Mouse (Mus musculus): ENCODE measurements around the gene March1. TPM values are rescaled to one million over a fixed set of nuclear protein-coding genes. Genes with fewer than 3 reads are reported as not detected.

March1 gene
- 0.12 TPM in 1 of 2 replicates, not detected in the other for polyA plus RNA-seq (2011; ENCODE audit: insufficient read length, low read depth, missing spikeins)

DNA sequence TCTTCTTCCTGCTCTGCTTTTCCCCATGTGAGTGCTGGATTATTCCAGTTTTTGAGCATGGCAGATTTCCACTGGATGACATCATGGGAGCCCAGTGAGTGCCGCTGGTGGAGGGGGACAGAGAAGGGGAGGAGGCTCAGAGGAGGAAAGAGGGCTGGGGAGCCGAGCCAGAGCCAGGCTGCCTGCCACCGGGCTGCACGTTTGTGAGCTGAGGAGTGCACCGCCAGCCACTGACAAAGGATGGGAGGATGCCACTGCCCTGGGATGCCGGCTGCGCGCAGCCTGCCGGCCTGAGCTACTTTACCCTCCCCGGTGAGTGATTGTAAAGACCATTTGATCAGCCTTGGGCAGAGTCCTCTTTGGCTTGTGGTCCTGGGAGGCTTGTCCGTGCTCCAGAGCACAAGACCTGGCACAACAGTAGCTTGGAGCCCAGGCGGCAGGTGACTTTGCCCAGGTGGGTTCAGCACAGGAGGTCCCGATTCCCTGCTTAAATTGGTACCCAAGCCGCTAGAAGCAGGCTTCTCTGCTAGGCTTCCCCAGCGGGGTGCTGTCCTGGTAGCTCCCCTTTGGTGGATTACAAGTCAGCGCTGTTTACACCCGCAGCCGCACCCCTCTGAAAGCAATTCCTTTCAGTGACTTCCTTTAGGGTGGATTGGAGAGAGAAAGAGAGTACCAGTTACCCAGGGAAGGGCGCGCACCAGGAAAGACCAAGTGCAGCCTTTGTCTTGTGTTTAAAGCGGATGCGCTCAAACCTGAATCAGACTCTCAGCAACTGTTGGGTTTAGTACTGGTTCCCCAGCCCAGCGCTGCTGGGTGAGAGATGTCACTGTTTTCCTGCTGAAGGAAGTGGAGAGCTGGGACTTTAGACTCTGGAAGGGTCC lies at the start of gene March1:
Gene March1 (plus strand): TSS at position 30 of the 881 bp plus-strand sequence.
- Histone ChIP-seq H3K4me1 (ENCODE audit: control insufficient read depth, insufficient read depth, low read length) (no peaks in the 10 kb centered on the region), H3K4me3 (ENCODE audit: insufficient read depth, low read length) (0 out of 2 replicates have a peak within 1 kb of the TSS, but pooled peaks have one; percentile 3), H3K27ac (ENCODE audit: insufficient read depth, low read length) (no peak within 1 kb of the TSS)
- TF ChIP-seq POLR2A (IDR thresholded peaks at IDR 0.05; ENCODE audit: low read depth, low read length) (no peak), CTCF (IDR thresholded peaks at IDR 0.05; ENCODE audit: borderline replicate concordance, insufficient read depth, low read length) (no peak)

DNA sequence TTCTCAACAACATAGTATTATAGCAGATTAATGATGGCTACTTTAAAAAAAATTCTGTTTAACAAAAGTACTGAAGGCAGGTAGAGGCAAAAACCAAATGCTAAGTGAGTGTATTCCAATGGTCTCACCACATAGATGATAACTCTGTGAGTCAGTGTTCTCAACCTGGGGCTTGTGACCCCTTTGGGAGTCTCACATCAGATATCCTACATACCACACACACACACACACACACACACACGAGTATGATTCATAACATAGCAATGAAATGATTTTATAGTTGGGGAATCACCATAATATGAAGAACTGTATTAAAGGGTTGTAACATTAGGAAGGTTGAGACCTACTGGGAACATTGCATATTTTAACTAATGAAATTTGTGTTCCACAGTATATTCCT lies 30.8 kb upstream of the March1 start:
- H3K4me1 ChIP-seq (ENCODE audit: control insufficient read depth, insufficient read depth, low read length), result peaks cover 5% of the 10 kb centered on the region; the same call in 1 of the 2 replicates
- no peak overlapping the region for H3K27ac ChIP-seq (ENCODE audit: insufficient read depth, low read length)
- no peak overlapping the region for H3K4me3 ChIP-seq (ENCODE audit: insufficient read depth, low read length)
- TF ChIP-seq POLR2A (IDR thresholded peaks at IDR 0.05; ENCODE audit: low read depth, low read length) (no peak), CTCF (IDR thresholded peaks at IDR 0.05; ENCODE audit: borderline replicate concordance, insufficient read depth, low read length) (no peak)

DNA sequence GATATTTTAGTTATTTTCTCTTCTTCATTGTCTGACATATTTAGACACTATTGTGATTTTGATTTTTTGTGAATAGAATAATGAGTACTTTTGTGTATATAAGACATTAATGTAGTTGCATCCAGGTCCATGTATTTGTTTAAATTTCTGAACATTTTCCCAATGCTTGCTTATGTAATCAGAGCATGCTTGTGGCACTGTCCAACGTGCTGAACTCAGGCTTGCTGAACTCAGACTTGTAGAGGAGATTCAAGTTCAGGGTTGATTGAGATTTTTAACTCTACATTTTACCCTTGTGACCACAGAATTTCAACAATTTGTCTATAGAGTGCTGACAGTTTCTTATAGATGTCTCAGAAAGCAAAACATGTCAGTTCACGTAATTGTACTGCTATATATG lies 14.5 kb upstream of the March1 start:
- Histone ChIP-seq H3K4me1 (ENCODE audit: control insufficient read depth, insufficient read depth, low read length) (no peaks in the 10 kb centered on the region), H3K27ac (ENCODE audit: insufficient read depth, low read length) (no peak overlapping the region), H3K4me3 (ENCODE audit: insufficient read depth, low read length) (no peak overlapping the region)
- TF ChIP-seq CTCF (IDR thresholded peaks at IDR 0.05; ENCODE audit: borderline replicate concordance, insufficient read depth, low read length) (no peak), POLR2A (IDR thresholded peaks at IDR 0.05; ENCODE audit: low read depth, low read length) (no peak)

DNA sequence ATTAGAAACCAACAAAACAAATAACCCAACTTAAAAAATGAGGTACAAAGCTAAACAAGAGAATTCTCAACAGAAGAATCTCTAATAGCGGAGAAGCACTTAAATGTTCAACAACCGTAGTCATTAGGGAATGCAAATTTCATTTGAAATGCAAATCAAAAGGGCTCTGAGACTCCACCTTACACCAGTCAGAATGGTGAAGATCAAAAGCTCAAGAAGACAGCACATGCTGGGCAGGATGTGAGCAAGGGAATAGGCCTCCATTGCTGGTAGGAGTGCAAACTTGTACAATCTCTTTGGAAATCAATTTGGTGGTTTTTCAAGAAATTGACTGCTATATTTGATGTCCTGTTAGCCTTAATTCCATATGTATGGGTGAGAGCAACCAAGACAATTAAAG lies 8.2 kb upstream of the March1 start:
- TF ChIP-seq CTCF (IDR thresholded peaks at IDR 0.05; ENCODE audit: borderline replicate concordance, insufficient read depth, low read length) (no peak), POLR2A (IDR thresholded peaks at IDR 0.05; ENCODE audit: low read depth, low read length) (no peak)
- Histone ChIP-seq H3K4me3 (ENCODE audit: insufficient read depth, low read length) (no peak overlapping the region), H3K27ac (ENCODE audit: insufficient read depth, low read length) (no peak overlapping the region), H3K4me1 (ENCODE audit: control insufficient read depth, insufficient read depth, low read length) (no peaks in the 10 kb centered on the region)

DNA sequence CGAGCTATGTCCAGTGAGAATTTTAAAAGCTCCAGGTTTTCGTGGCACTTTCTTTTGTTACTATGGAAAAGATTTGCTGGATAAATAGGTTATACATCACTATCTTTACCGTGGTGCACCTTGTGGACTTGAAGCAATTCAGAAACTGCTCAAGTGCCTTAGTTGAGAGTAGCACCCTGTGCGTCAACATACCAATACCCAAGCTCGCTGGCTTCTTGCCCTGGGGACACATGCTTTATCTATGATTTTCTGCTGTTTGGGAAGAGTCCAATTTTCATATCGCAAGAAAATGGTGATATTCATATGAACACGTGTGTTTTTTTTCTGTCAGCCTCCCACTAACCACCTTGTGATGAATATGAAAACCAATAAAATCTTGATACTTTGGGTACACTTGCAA lies 1.3 kb downstream of the March1 start:
- no peak overlapping the region for H3K4me3 ChIP-seq (ENCODE audit: insufficient read depth, low read length)
- no peak for TF ChIP-seq POLR2A (IDR thresholded peaks at IDR 0.05; ENCODE audit: low read depth, low read length)
- TF ChIP-seq CTCF (IDR thresholded peaks at IDR 0.05; ENCODE audit: borderline replicate concordance, insufficient read depth, low read length), result no peak
- H3K27ac ChIP-seq (ENCODE audit: insufficient read depth, low read length), result no peak overlapping the region
- H3K4me1 ChIP-seq (ENCODE audit: control insufficient read depth, insufficient read depth, low read length), result no peaks in the 10 kb centered on the region

DNA sequence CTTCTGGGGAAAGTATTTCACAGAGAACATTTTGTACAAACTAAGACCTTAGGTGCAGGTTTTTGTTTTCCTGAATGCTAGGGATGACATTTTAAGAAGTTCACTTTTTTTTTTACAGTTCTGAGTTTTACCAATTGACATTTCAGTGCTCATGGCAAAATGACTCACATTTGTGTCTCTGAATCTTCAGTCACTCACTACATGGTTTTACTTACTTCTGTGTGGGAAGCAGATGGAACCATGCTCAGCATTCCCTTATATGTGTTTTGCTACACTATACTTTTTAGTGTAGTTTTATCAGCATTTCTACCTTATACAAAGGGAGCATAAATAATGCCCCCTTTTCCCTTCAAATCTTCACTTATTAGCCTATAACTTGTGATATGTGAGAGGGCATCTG lies 27.2 kb downstream of the March1 start:
- peaks cover 2% of the 10 kb centered on the region for H3K4me1 ChIP-seq (ENCODE audit: control insufficient read depth, insufficient read depth, low read length)
- H3K4me3 ChIP-seq (ENCODE audit: insufficient read depth, low read length), result no peak overlapping the region
- TF ChIP-seq POLR2A (IDR thresholded peaks at IDR 0.05; ENCODE audit: low read depth, low read length) (no peak), CTCF (IDR thresholded peaks at IDR 0.05; ENCODE audit: borderline replicate concordance, insufficient read depth, low read length) (no peak)

DNA sequence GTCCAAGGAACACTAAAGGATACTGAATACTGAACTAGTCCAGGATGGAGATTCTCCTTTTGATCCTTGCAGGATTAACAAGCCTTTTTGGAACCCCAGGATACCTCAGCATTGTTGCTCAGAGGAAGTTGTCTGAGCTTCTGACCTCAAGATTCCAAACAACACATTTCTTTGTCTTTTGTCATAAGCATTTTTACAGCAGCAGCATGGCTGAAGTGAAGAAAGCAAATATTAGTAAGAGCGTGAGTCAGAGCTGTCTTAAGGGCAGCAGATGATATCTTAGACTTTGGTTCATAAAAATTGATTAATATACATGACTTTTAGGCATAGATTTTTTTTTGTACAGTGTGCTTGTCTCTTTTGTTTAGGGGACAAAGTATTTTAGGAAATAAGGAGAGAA lies 27.8 kb downstream of the March1 start:
- TF ChIP-seq POLR2A (IDR thresholded peaks at IDR 0.05; ENCODE audit: low read depth, low read length) (no peak), CTCF (IDR thresholded peaks at IDR 0.05; ENCODE audit: borderline replicate concordance, insufficient read depth, low read length) (no peak)
- H3K4me3 ChIP-seq (ENCODE audit: insufficient read depth, low read length), result no peak overlapping the region
- peaks cover 2% of the 10 kb centered on the region for H3K4me1 ChIP-seq (ENCODE audit: control insufficient read depth, insufficient read depth, low read length)
- H3K27ac ChIP-seq (ENCODE audit: insufficient read depth, low read length), result peak overlapping the region; percentile 84

More for the DNA sequence above, 27.2 kb downstream of the March1 start:
- peak overlapping the region; percentile 84; the same call in 1 of the 2 replicates for H3K27ac ChIP-seq (ENCODE audit: insufficient read depth, low read length)

DNA sequence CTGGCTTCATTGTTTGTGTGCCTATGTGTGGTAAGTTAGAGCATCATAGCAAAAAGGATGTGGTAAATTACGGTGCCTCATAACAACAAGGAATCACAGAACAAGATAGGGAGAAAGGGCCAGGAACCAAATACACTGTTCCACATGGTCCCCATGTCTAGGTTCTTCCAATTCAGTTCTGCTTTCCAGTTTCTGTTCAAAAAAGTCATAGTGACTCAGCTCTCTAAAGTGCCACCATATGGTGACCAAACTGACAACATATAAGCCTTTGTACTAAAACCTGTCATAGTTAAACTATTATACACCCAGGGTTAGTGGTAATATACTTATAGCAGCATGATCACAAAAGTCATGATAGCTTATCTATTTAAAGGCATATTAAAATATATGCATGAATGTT lies 28.2 kb downstream of the March1 start:
- Histone ChIP-seq H3K4me3 (ENCODE audit: insufficient read depth, low read length) (no peak overlapping the region), H3K4me1 (ENCODE audit: control insufficient read depth, insufficient read depth, low read length) (peaks cover 2% of the 10 kb centered on the region), H3K27ac (ENCODE audit: insufficient read depth, low read length) (peak overlapping the region; percentile 83)
- TF ChIP-seq POLR2A (IDR thresholded peaks at IDR 0.05; ENCODE audit: low read depth, low read length) (no peak), CTCF (IDR thresholded peaks at IDR 0.05; ENCODE audit: borderline replicate concordance, insufficient read depth, low read length) (no peak)

DNA sequence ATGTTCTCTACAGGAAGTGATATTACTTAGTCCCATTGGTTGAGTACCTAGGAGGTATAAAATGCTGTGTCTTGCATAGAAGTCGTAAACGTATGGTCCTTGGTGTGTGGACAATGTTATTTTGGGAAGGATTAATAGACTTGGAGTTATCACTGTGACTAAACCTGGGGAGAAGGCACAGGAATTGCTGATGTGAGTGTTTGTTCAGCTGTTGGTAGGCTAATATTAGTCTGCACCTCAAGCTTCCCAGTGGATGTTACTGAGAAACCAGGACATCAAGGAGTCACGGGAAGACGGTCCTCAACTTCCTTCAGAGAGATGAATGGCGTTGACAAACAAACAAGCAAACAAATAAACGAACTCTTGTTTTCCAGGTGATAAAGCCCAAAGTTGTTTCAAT lies 38.2 kb downstream of the March1 start:
- H3K27ac ChIP-seq (ENCODE audit: insufficient read depth, low read length), result no peak overlapping the region
- no peaks in the 10 kb centered on the region for H3K4me1 ChIP-seq (ENCODE audit: control insufficient read depth, insufficient read depth, low read length)
- no peak for TF ChIP-seq POLR2A (IDR thresholded peaks at IDR 0.05; ENCODE audit: low read depth, low read length)
- no peak for TF ChIP-seq CTCF (IDR thresholded peaks at IDR 0.05; ENCODE audit: borderline replicate concordance, insufficient read depth, low read length)
- no peak overlapping the region for H3K4me3 ChIP-seq (ENCODE audit: insufficient read depth, low read length)

DNA sequence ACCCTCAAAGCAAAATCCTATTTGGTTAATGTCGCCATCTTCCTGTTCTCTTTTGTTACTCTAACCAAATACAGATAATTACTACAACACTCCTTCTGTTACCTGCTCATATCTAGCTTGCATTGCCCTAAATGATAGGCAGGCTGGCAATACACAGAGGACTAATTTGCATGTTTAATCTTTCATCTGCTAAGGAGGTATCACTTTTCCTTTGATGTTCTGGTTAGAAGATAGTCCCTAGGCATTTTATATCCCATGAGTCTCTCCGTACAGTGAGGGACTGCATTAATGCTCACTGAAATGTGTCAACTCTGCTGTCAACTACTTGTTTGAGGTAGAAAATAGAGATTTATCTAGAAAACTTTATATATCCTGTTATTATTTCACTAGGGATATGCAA lies 44.2 kb downstream of the March1 start:
- TF ChIP-seq POLR2A (IDR thresholded peaks at IDR 0.05; ENCODE audit: low read depth, low read length) (no peak), CTCF (IDR thresholded peaks at IDR 0.05; ENCODE audit: borderline replicate concordance, insufficient read depth, low read length) (no peak)
- Histone ChIP-seq H3K4me1 (ENCODE audit: control insufficient read depth, insufficient read depth, low read length) (no peaks in the 10 kb centered on the region), H3K27ac (ENCODE audit: insufficient read depth, low read length) (no peak overlapping the region), H3K4me3 (ENCODE audit: insufficient read depth, low read length) (no peak overlapping the region)

Data from embryonic fibroblast, embryonic 13.5 days (primary cell).